Comparison of ENCODE assay signal across 7 mouse cellular contexts in the genomic region with DNA sequence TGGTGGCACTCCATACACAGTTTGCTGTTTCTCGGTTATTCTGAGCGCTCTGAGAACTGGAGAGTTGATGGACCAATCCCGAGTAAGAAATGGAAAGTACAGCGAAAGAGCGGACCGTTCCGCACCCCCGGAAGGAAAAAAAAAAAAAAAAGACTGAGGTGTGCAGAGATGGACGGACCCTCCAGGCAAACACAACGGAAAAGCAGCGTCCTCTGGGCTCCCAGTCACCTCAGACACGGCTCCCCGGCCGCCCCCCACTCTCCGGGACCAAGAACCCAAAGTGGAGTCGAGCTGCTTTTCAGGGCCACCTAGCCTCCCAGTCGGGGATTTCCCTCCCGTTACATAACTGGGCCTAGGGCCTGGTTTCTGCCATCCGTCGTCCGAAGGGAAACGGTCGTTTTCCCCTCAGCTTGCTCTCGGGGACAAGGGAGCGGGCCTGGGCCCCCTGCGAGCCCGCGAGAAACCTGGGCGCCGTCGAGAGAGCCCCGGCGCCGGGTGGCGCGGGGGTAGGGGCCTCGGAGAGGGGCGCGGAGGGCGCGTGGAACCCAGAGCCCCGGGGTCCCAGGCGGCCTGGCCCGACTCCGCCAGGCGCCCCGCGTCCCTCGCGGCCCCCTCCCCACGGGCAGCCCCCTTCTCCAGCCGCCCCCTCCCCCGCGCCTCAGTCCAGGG. TPM values are rescaled to one million over a fixed set of nuclear protein-coding genes. Genes with fewer than 3 reads are reported as not detected.
DNase-seq lines count a peak whose midpoint lies in the region; ATAC-seq and TF ChIP-seq lines count a peak whose summit lies in the region.

No protein-coding gene starts in this region.

- in situ Hi-C loops in ES-E14 (cut with MboI; ENCODE audit: low sequenced_read_pairs in 2 of 2, unreplicated experiment in 2 of 2) = no loop called here

- peaks cover 0 to 10% of the 10 kb centered on the region in 2 experiments; a peak in 3 of 4 replicates for H3K4me1 ChIP-seq in ES-E14 (ENCODE audit: control insufficient read depth in 2 of 2, insufficient read depth in 2 of 2, low read length in 2 of 2, poor library complexity in 1 of 2)
- H3K4me1 ChIP-seq in embryonic facial prominence, embryonic 14.5 days (ENCODE audit: control insufficient read depth, insufficient read depth, low read length) = peaks cover 9% of the 10 kb centered on the region; the same call in 1 of the 2 replicates
- peaks cover 15% of the 10 kb centered on the region for H3K4me1 ChIP-seq in heart, embryonic 15.5 days (replicated peaks)

- no peak for DNase-seq in ES-E14 (ENCODE audit: low read depth, low spot score)
- DNase-seq in adrenal gland, postnatal 10 days = peak; percentile 65
- DNase-seq in embryonic facial prominence, embryonic 14.5 days (ENCODE audit: low spot score) = peak; percentile 14
- DNase-seq in kidney, postnatal 25 days = peak; percentile 19 to 72
- DNase-seq in lung, postnatal 10 days = peak; percentile 35
- peak; percentile 37 for DNase-seq in right cerebral cortex, adult 18-20 months

- WGBS in embryonic facial prominence, embryonic 14.5 days = under 1% methylated on average over 22 of the region's 54 CpGs
- under 1% methylated on average over 54 of the region's 54 CpGs for WGBS in heart, embryonic 15.5 days

- H3K27me3 ChIP-seq in embryonic facial prominence, embryonic 14.5 days (replicated peaks; ENCODE audit: control insufficient read depth, insufficient read depth, low read length) = no peaks in the 10 kb centered on the region
- H3K27me3 ChIP-seq in heart, embryonic 15.5 days = no peaks in the 10 kb centered on the region

- H3K4me2 ChIP-seq in embryonic facial prominence, embryonic 14.5 days (ENCODE audit: low read depth, low read length) = peak overlapping the region; percentile 90
- peak overlapping the region; percentile 64 for H3K4me2 ChIP-seq in heart, embryonic 15.5 days

- peak overlapping the region; percentile 89 for H3K27ac ChIP-seq in ES-E14 (ENCODE audit: insufficient read depth, low read depth, low read length, poor library complexity, severe bottlenecking)
- peak overlapping the region; percentile 98 for H3K27ac ChIP-seq in embryonic facial prominence, embryonic 14.5 days (replicated peaks; ENCODE audit: low read depth, low read length)
- peak overlapping the region; percentile 93 for H3K27ac ChIP-seq in heart, embryonic 15.5 days

- H3K9ac ChIP-seq in ES-E14 (ENCODE audit: insufficient read depth, low read depth, low read length, poor library complexity, severe bottlenecking) = peak overlapping the region; percentile 90
- H3K9ac ChIP-seq in embryonic facial prominence, embryonic 14.5 days (ENCODE audit: low read depth, low read length) = peak overlapping the region; percentile 93
- H3K9ac ChIP-seq in heart, embryonic 15.5 days = peak overlapping the region; percentile 98

- H3K4me3 ChIP-seq in ES-E14 (ENCODE audit: insufficient read depth in 1 of 2, low read depth in 1 of 2, low read length in 2 of 2, poor library complexity in 1 of 2, severe bottlenecking in 1 of 2) = peak overlapping the region; percentile 77 to 99
- H3K4me3 ChIP-seq in embryonic facial prominence, embryonic 14.5 days (ENCODE audit: low read depth, low read length) = peak overlapping the region; percentile 65
- peak overlapping the region; percentile 93 for H3K4me3 ChIP-seq in heart, embryonic 15.5 days

- no peaks in the 10 kb centered on the region for H3K9me3 ChIP-seq in ES-E14 (ENCODE audit: control insufficient read depth, insufficient read depth, low read depth, low read length)
- H3K9me3 ChIP-seq in embryonic facial prominence, embryonic 14.5 days (ENCODE audit: control insufficient read depth, low read length) = no peaks in the 10 kb centered on the region
- H3K9me3 ChIP-seq in heart, embryonic 15.5 days (replicated peaks) = no peaks in the 10 kb centered on the region

- peak; percentile 65 for ATAC-seq in embryonic facial prominence, embryonic 14.5 days (ENCODE audit: low read depth)
- ATAC-seq in heart, embryonic 15.5 days (replicated peaks; ENCODE audit: insufficient number of reproducible peaks, insufficient read depth, low FRiP score, low read depth) = peak; percentile 70

- no peaks in the 10 kb centered on the region; the same call in 1 of the 2 replicates for H3K36me3 ChIP-seq in ES-E14 (ENCODE audit: control insufficient read depth, insufficient read depth, low read length, poor library complexity, severe bottlenecking)
- H3K36me3 ChIP-seq in embryonic facial prominence, embryonic 14.5 days (ENCODE audit: control insufficient read depth, insufficient read depth, low read length) = 0 out of 2 replicates have a peak, but pooled peaks cover 6% of the 10 kb centered on the region
- no peaks in the 10 kb centered on the region for H3K36me3 ChIP-seq in heart, embryonic 15.5 days

TF ChIP-seq in ES-E14, 5 proteins besides CTCF, POLR2A, EP300 and RAD21:
- TF ChIP-seq ZNF384 (IDR thresholded peaks at IDR 0.05; ENCODE audit: low read depth, low read length) (peak; percentile 90), MAFK (IDR thresholded peaks at IDR 0.05; ENCODE audit: insufficient read depth, low read depth, low read length) (no peak)

RNA-seq across cellular contexts. Expression of a gene that starts 0.5 kb away (rescaled TPM):
- total RNA-seq in ES-E14 (2012; rRNA removed) = 77.9 and 161 TPM in 2 replicates
- total RNA-seq in adrenal gland, postnatal 10 days (2021) = 100 to 1,000 TPM; 105 to 125 TPM
- 354 and 387 TPM in 2 replicates for polyA plus RNA-seq in embryonic facial prominence, embryonic 14.5 days (2014; fragmentation: Nextera tagmentation; extraction: Ambion mirVana)
- 214 and 215 TPM in 2 replicates for polyA plus RNA-seq in heart, embryonic 15.5 days (2015; fragmentation: Nextera tagmentation; extraction: Ambion mirVana)

RNA-seq across cellular contexts. Expression of a gene that starts 14.7 kb away (rescaled TPM):
- 441 and 569 TPM in 2 replicates for total RNA-seq in ES-E14 (2012; rRNA removed)
- total RNA-seq in adrenal gland, postnatal 10 days (2021) = 100 to 1,000 TPM; 114 to 126 TPM
- polyA plus RNA-seq in embryonic facial prominence, embryonic 14.5 days (2014; fragmentation: Nextera tagmentation; extraction: Ambion mirVana) = 192 and 197 TPM in 2 replicates
- 130 and 134 TPM in 2 replicates for polyA plus RNA-seq in heart, embryonic 15.5 days (2015; fragmentation: Nextera tagmentation; extraction: Ambion mirVana)
